Mouse (Mus musculus) heart, adult 2 months (tissue): ENCODE results near the gene Selenom. TPM values are rescaled to one million over a fixed set of nuclear protein-coding genes. Genes with fewer than 3 reads are reported as not detected.

Experiments
- DNase-seq, 2 experiments: peaks; one replicate each; pipeline ENCODE4 v3.0.0; 2021
- H3K27ac ChIP-seq: fragments of 200-600 bp; 2 replicates; pipeline ENCODE4 v1.8.1; 2022
- H3K27me3 ChIP-seq: fragments of 200-500 bp; 2 replicates; pipeline ENCODE4 v1.6.1; 2012; ENCODE audit warnings: mild to moderate bottlenecking, low read length, inconsistent platforms, mixed read lengths; ENCODE audit not compliant: control insufficient read depth, insufficient read depth
- H3K36me3 ChIP-seq: fragments of 200-500 bp; 2 replicates; pipeline ENCODE4 v1.6.1; 2012; ENCODE audit warnings: low read length, inconsistent platforms; ENCODE audit not compliant: control insufficient read depth, insufficient read depth
- H3K4me1 ChIP-seq: fragments of 200-500 bp; 2 replicates; pipeline ENCODE4 v1.6.1; 2011; ENCODE audit warnings: low read length; ENCODE audit not compliant: control insufficient read depth, insufficient read depth
- H3K4me3 ChIP-seq: fragments of 200-600 bp; 2 replicates; pipeline ENCODE4 v1.8.1; 2022
- H3K79me2 ChIP-seq: fragments of 200-500 bp; replicated peaks from 2 replicates; pipeline ENCODE4 v1.6.1; 2012; ENCODE audit warnings: mild to moderate bottlenecking, inconsistent platforms, low read length, moderate library complexity, mixed read lengths; ENCODE audit not compliant: control insufficient read depth, insufficient read depth
- H3K9ac ChIP-seq: fragments of 200-500 bp; 2 replicates; pipeline ENCODE4 v1.6.1; 2012; ENCODE audit warnings: low read depth, mild to moderate bottlenecking, control low read depth, inconsistent platforms, low read length, mixed read lengths
- CTCF ChIP-seq: fragments of 200-600 bp; IDR thresholded peaks from 2 replicates; pipeline ENCODE4 v1.8.1; 2022; ENCODE audit warnings: antibody characterized with exemption, mild to moderate bottlenecking, moderate library complexity
- EP300 ChIP-seq: fragments of 200-500 bp; IDR thresholded peaks from 2 replicates; pipeline ENCODE4 v1.6.1; 2011; ENCODE audit warnings: low read depth, low read length, control low read depth; ENCODE audit not compliant: insufficient read depth
- POLR2A ChIP-seq: fragments of 200-500 bp; IDR thresholded peaks from 2 replicates; pipeline ENCODE4 v1.6.1; 2011; ENCODE audit warnings: mild to moderate bottlenecking, low read depth, low read length, control low read depth; ENCODE audit not compliant: insufficient read depth
- WGBS: fragments of 180-500 bp; shearing (Covaris S2); methylation state at CpG from one replicate; pipeline ENCODE4 v1.1.7; 2018; 5-methylcytosine and 5-hydroxymethylcytosine counted together
- intact Hi-C: fragments of 180-260 bp; cut with DNase I; formaldehyde crosslinking; loops from one replicate; pipeline ENCODE4 v1.15.1; 2025
- polyA plus RNA-seq: library from polyadenylated mRNA; depleted of rRNA; stranded (reverse); fragments of >200 nt; gene quantifications from 2 replicates; pipeline ENCODE4 v1.2.3, GENCODE M21; 2012
- total RNA-seq, 2 experiments: library from RNA; stranded (reverse); gene quantifications; 2 replicates each; pipeline ENCODE4 v1.2.3; 2021

Selenom gene
- total and polyA plus RNA-seq, 3 experiments: 41.7 to 78.3 (median 42.8) TPM

GRCm38 (mm10) chr11:3508226-3508625 is 6.3 kb upstream of the Selenom start:
- Histone ChIP-seq H3K79me2 (no peaks in the 10 kb centered on the region), H3K4me3 (no peak overlapping the region), H3K27me3 (no peaks in the 10 kb centered on the region), H3K9ac (no peak overlapping the region), H3K27ac (peak overlapping the region; percentile 87), H3K36me3 (no peaks in the 10 kb centered on the region), H3K4me1 (peaks cover 4% of the 10 kb centered on the region; the same call in 1 of the 2 replicates)
- DNase-seq: peak in 1 of 2 experiments; percentile 34
- WGBS: 10% methylated on average over 7 of the region's 7 CpGs
- TF ChIP-seq EP300: no peak
- no peak for TF ChIP-seq POLR2A
- no peak for TF ChIP-seq CTCF
- intact Hi-C loops: no loop called here

GRCm38 (mm10) chr11:3509181-3510085 is 5.1 kb upstream of the Selenom start:
- 38% methylated on average over 8 of the region's 8 CpGs for WGBS
- Histone ChIP-seq H3K4me3 (no peak overlapping the region), H3K36me3 (no peaks in the 10 kb centered on the region), H3K27me3 (no peaks in the 10 kb centered on the region), H3K4me1 (peaks cover 4% of the 10 kb centered on the region; the same call in 1 of the 2 replicates), H3K27ac (peak overlapping the region; percentile 87), H3K9ac (peak overlapping the region; percentile 49; the same call in 1 of the 2 replicates), H3K79me2 (no peaks in the 10 kb centered on the region)
- intact Hi-C loops: loop anchor here (5.0 to 10.0 kb wide), 2 partner anchors 122 to 165 kb away; no protein-coding TSS in a partner anchor
- DNase-seq: peak; percentile 45 to 65
- TF ChIP-seq POLR2A (peak; percentile 68; the same call in 1 of the 2 replicates), EP300 (0 out of 2 replicates have a peak, but pooled peaks have one; percentile 66), CTCF (no peak)

GRCm38 (mm10) chr11:3510321-3510720 is 4.2 kb upstream of the Selenom start:
- Histone ChIP-seq H3K9ac (no peak overlapping the region), H3K4me1 (peaks cover 4% of the 10 kb centered on the region; the same call in 1 of the 2 replicates), H3K36me3 (no peaks in the 10 kb centered on the region), H3K4me3 (no peak overlapping the region), H3K27me3 (no peaks in the 10 kb centered on the region), H3K79me2 (no peaks in the 10 kb centered on the region), H3K27ac (peak overlapping the region; percentile 87)
- no peak for DNase-seq
- 80% methylated on average over 2 of the region's 2 CpGs for WGBS
- TF ChIP-seq CTCF (no peak), EP300 (no peak), POLR2A (no peak)
- intact Hi-C loops: loop anchor here (5.0 to 10.0 kb wide), 2 partner anchors 123 to 166 kb away; no protein-coding TSS in a partner anchor

GRCm38 (mm10) chr11:3513291-3513690 is 1.2 kb upstream of the Selenom start:
- H3K4me3 ChIP-seq: no peak overlapping the region
- peaks cover 11% of the 10 kb centered on the region for H3K4me1 ChIP-seq
- no peak overlapping the region for H3K9ac ChIP-seq
- 73% methylated on average over 6 of the region's 6 CpGs for WGBS
- DNase-seq: no peak
- no peak for TF ChIP-seq POLR2A
- no peak for TF ChIP-seq EP300
- no peak for TF ChIP-seq CTCF
- H3K79me2 ChIP-seq: no peaks in the 10 kb centered on the region
- no peaks in the 10 kb centered on the region for H3K27me3 ChIP-seq
- no peak overlapping the region for H3K27ac ChIP-seq
- no peaks in the 10 kb centered on the region for H3K36me3 ChIP-seq
- intact Hi-C loops: loop anchor here (5.0 to 10.0 kb wide), 2 partner anchors 126 to 168 kb away; no protein-coding TSS in a partner anchor

- peak overlapping the region; percentile 70 for H3K9ac ChIP-seq
- WGBS: 11% methylated on average over 4 of the region's 4 CpGs
- TF ChIP-seq EP300: no peak
- TF ChIP-seq CTCF: no peak
- TF ChIP-seq POLR2A: no peak
- DNase-seq: no peak
- no peaks in the 10 kb centered on the region for H3K79me2 ChIP-seq
- peak overlapping the region; percentile 79 for H3K4me3 ChIP-seq
- peaks cover 7% of the 10 kb centered on the region for H3K4me1 ChIP-seq
- H3K27me3 ChIP-seq: no peaks in the 10 kb centered on the region
- H3K36me3 ChIP-seq: no peaks in the 10 kb centered on the region; the same call in 1 of the 2 replicates
- intact Hi-C loops: loop anchor here (5.0 to 10.0 kb wide), 2 partner anchors 132 to 170 kb away; partner anchors contain the start of gene Morc2a
- H3K27ac ChIP-seq: peak overlapping the region; percentile 81
Measured at GRCm38 (mm10) chr11:3515216-3515615, 732 bp downstream of the Selenom start.
